Mouse (Mus musculus): Measurements from ENCODE around the gene Dlg4.

- no peak for TF ChIP-seq TAL1 (IDR thresholded peaks at IDR 0.05; ENCODE audit: low read length)
- TF ChIP-seq GATA1 (IDR thresholded peaks at IDR 0.05; ENCODE audit: low read length): no peak
Observed at GRCm38 (mm10) chr11:69991711-69992110, 25.0 kb upstream of the Dlg4 start.
